In genomic region chr19:29820966-29821365, GRCm38 (mm10) we compare ENCODE assay signal across 8 mouse cellular contexts. TPM values are rescaled to one million over a fixed set of nuclear protein-coding genes. Genes with fewer than 3 reads are reported as not detected.
DNase-seq lines count a peak whose midpoint lies in the region; ATAC-seq and TF ChIP-seq lines count a peak whose summit lies in the region.

No protein-coding gene starts in this region.

- no peak overlapping the region for H3K27ac ChIP-seq in forebrain, embryonic 14.5 days (ENCODE audit: low read depth, low read length)
- H3K27ac ChIP-seq in forebrain, embryonic 11.5 days (ENCODE audit: low read depth, low read length), result no peak overlapping the region
- no peak overlapping the region for H3K27ac ChIP-seq in liver, adult 2 months (replicated peaks; ENCODE audit: insufficient read depth, low read depth, low read length)
- H3K27ac ChIP-seq in liver, embryonic 11.5 days (ENCODE audit: low read depth, low read length), result no peak overlapping the region

- peak; percentile 86 for DNase-seq in forebrain, embryonic 14.5 days (ENCODE audit: low spot score)
- no peak for DNase-seq in forebrain, embryonic 11.5 days (ENCODE audit: low spot score)
- peak; percentile 72 for DNase-seq in liver, adult 2 months (ENCODE audit: extremely low read depth, low read depth, low spot score)
- no peak for DNase-seq in liver, embryonic 11.5 days (ENCODE audit: low spot score)
- peak; percentile 36 for DNase-seq in G1E (ENCODE audit: low spot score)
- peak; percentile 84 for DNase-seq in embryo, embryonic 10.5 days (ENCODE audit: low spot score)
- DNase-seq in lung, postnatal 36 days, result peak; percentile 89
- no peak for DNase-seq in frontal cortex, postnatal 10 days (ENCODE audit: low spot score in 2 of 2)

- H3K4me2 ChIP-seq in forebrain, embryonic 14.5 days (ENCODE audit: low read length), result no peak overlapping the region
- H3K4me2 ChIP-seq in forebrain, embryonic 11.5 days (ENCODE audit: low read depth, low read length, severe bottlenecking), result no peak overlapping the region
- no peak overlapping the region for H3K4me2 ChIP-seq in liver, embryonic 11.5 days

- H3K4me1 ChIP-seq in forebrain, embryonic 14.5 days (ENCODE audit: control insufficient read depth, insufficient read depth, low read length), result no peaks in the 10 kb centered on the region
- H3K4me1 ChIP-seq in forebrain, embryonic 11.5 days (replicated peaks; ENCODE audit: control insufficient read depth, insufficient read depth, low read length), result 0 out of 2 replicates have a peak, but pooled peaks cover under 1% of the 10 kb centered on the region
- H3K4me1 ChIP-seq in liver, adult 2 months (ENCODE audit: control insufficient read depth, insufficient read depth, low read length), result peaks cover 6% of the 10 kb centered on the region; the same call in 1 of the 2 replicates
- no peaks in the 10 kb centered on the region for H3K4me1 ChIP-seq in liver, embryonic 11.5 days (replicated peaks; ENCODE audit: control insufficient read depth, insufficient read depth, low read length)
- H3K4me1 ChIP-seq in G1E (ENCODE audit: insufficient read depth, low read depth, low read length), result peaks cover 11% of the 10 kb centered on the region; the same call in 1 of the 2 replicates

- ATAC-seq in forebrain, embryonic 14.5 days, result peak; percentile 46; the same call in 1 of the 2 replicates
- ATAC-seq in forebrain, embryonic 11.5 days (replicated peaks; ENCODE audit: low FRiP score), result no peak
- no peak for ATAC-seq in liver, embryonic 11.5 days (replicated peaks; ENCODE audit: low FRiP score)
- ATAC-seq in G1E (ENCODE audit: extremely low read depth, insufficient number of reproducible peaks, low FRiP score, poor library complexity, severe bottlenecking), result no peak

- TF ChIP-seq CTCF in liver, adult 2 months (IDR thresholded peaks at IDR 0.05; ENCODE audit: low read depth, low read length), result peak; percentile 16; the same call in 1 of the 2 replicates
- TF ChIP-seq CTCF in G1E (IDR thresholded peaks at IDR 0.05; ENCODE audit: low read depth, low read length), result no peak; the same call in 1 of the 2 replicates

- H3K27me3 ChIP-seq in forebrain, embryonic 14.5 days (replicated peaks; ENCODE audit: control insufficient read depth, insufficient read depth, low read length), result no peaks in the 10 kb centered on the region
- H3K27me3 ChIP-seq in forebrain, embryonic 11.5 days (ENCODE audit: control insufficient read depth, insufficient read depth, low read length), result no peaks in the 10 kb centered on the region
- no peaks in the 10 kb centered on the region for H3K27me3 ChIP-seq in liver, adult 2 months (ENCODE audit: control insufficient read depth, insufficient read depth, low read length)
- H3K27me3 ChIP-seq in liver, embryonic 11.5 days (replicated peaks; ENCODE audit: control insufficient read depth, insufficient read depth, low read length), result no peaks in the 10 kb centered on the region
- peaks cover 2% of the 10 kb centered on the region; the same call in 1 of the 2 replicates for H3K27me3 ChIP-seq in G1E (ENCODE audit: insufficient read depth, low read length)

- no peaks in the 10 kb centered on the region for H3K79me2 ChIP-seq in liver, adult 2 months (ENCODE audit: control insufficient read depth, insufficient read depth, low read length)

- TF ChIP-seq POLR2A in liver, adult 2 months (IDR thresholded peaks at IDR 0.05; ENCODE audit: extremely low read depth, insufficient read depth, low read length), result no peak

- H3K9ac ChIP-seq in forebrain, embryonic 14.5 days (ENCODE audit: low read length), result no peak overlapping the region
- no peak overlapping the region for H3K9ac ChIP-seq in forebrain, embryonic 11.5 days (ENCODE audit: low read length)
- no peak overlapping the region for H3K9ac ChIP-seq in liver, adult 2 months (ENCODE audit: low read depth, low read length)
- no peak overlapping the region for H3K9ac ChIP-seq in liver, embryonic 11.5 days (ENCODE audit: low read depth, low read length)

- no peaks in the 10 kb centered on the region for H3K36me3 ChIP-seq in forebrain, embryonic 14.5 days (ENCODE audit: control insufficient read depth, insufficient read depth, low read length)
- no peaks in the 10 kb centered on the region for H3K36me3 ChIP-seq in forebrain, embryonic 11.5 days (ENCODE audit: control insufficient read depth, insufficient read depth, low read length)
- H3K36me3 ChIP-seq in liver, adult 2 months (ENCODE audit: control insufficient read depth, insufficient read depth, low read length), result no peaks in the 10 kb centered on the region
- no peaks in the 10 kb centered on the region for H3K36me3 ChIP-seq in liver, embryonic 11.5 days (ENCODE audit: control insufficient read depth, insufficient read depth, low read length)
- no peaks in the 10 kb centered on the region for H3K36me3 ChIP-seq in G1E (replicated peaks)

- H3K4me3 ChIP-seq in forebrain, embryonic 14.5 days (ENCODE audit: low read depth, low read length), result no peak overlapping the region
- no peak overlapping the region for H3K4me3 ChIP-seq in forebrain, embryonic 11.5 days (ENCODE audit: low read depth, low read length)
- no peak overlapping the region for H3K4me3 ChIP-seq in liver, adult 2 months (ENCODE audit: insufficient read depth, low read depth, low read length)
- no peak overlapping the region for H3K4me3 ChIP-seq in liver, embryonic 11.5 days (ENCODE audit: low read depth, low read length)
- no peak overlapping the region for H3K4me3 ChIP-seq in G1E (ENCODE audit: low read depth, low read length)

- no peaks in the 10 kb centered on the region for H3K9me3 ChIP-seq in forebrain, embryonic 14.5 days (replicated peaks; ENCODE audit: control insufficient read depth, low read length)
- H3K9me3 ChIP-seq in forebrain, embryonic 11.5 days (ENCODE audit: control insufficient read depth, low read length), result no peaks in the 10 kb centered on the region
- no peaks in the 10 kb centered on the region for H3K9me3 ChIP-seq in liver, embryonic 11.5 days (ENCODE audit: control insufficient read depth, low read length)
- H3K9me3 ChIP-seq in G1E (replicated peaks), result no peaks in the 10 kb centered on the region

RNA-seq across cellular contexts. Expression of gene Ranbp6, which starts 8.2 kb away (rescaled TPM):
- 42.1 and 53.4 TPM in 2 replicates for polyA plus RNA-seq in forebrain, embryonic 14.5 days (2014; fragmentation: Nextera tagmentation; extraction: Ambion mirVana)
- polyA plus RNA-seq in forebrain, embryonic 11.5 days (2014; fragmentation: Nextera tagmentation; extraction: Ambion mirVana), result 29.0 and 32.9 TPM in 2 replicates
- 8.6 and 11.1 TPM in 2 replicates for total RNA-seq in liver, adult 2 months (2014; rRNA removed)
- 1.6 and 1.8 TPM in 2 replicates for polyA plus RNA-seq in liver, adult 2 months (2012; rRNA removed)
- polyA plus RNA-seq in liver, embryonic 11.5 days (2014; fragmentation: Nextera tagmentation; extraction: Ambion mirVana), result 14.9 and 16.2 TPM in 2 replicates
- total RNA-seq in G1E (2014; fragmentation: Nextera tagmentation) (13.8 and 17.2 TPM in 2 replicates), G1E (2017) (28.2 and 30.2 TPM in 2 replicates)
- 0.84 and 1.9 TPM in 2 replicates for polyA plus RNA-seq in G1E (2012)

RNA-seq across cellular contexts. Expression of gene 9930021J03Rik, which starts 15.2 kb away (rescaled TPM):
- 9.1 and 10.0 TPM in 2 replicates for polyA plus RNA-seq in forebrain, embryonic 14.5 days (2014; fragmentation: Nextera tagmentation; extraction: Ambion mirVana)
- 7.3 and 8.1 TPM in 2 replicates for polyA plus RNA-seq in forebrain, embryonic 11.5 days (2014; fragmentation: Nextera tagmentation; extraction: Ambion mirVana)
- 8.8 and 9.7 TPM in 2 replicates for total RNA-seq in liver, adult 2 months (2014; rRNA removed)
- 3.2 and 4.3 TPM in 2 replicates for polyA plus RNA-seq in liver, adult 2 months (2012; rRNA removed)
- polyA plus RNA-seq in liver, embryonic 11.5 days (2014; fragmentation: Nextera tagmentation; extraction: Ambion mirVana), result 4.0 and 5.2 TPM in 2 replicates
- total RNA-seq in G1E (2014; fragmentation: Nextera tagmentation), result 47.5 TPM in 2 replicates
- total RNA-seq in G1E (2017), result 13.0 and 15.1 TPM in 2 replicates
- polyA plus RNA-seq in G1E (2012), result 1.7 and 2.1 TPM in 2 replicates

Comparison
In these comparisons a context has a peak if more than half of its experiments do, and no peak if none do; other contexts are left out.
1. DNase-seq: peak in forebrain, embryonic 14.5 days (single experiment), liver, adult 2 months (single experiment), G1E (single experiment), embryo, embryonic 10.5 days (single experiment) and lung, postnatal 36 days (single experiment); none in forebrain, embryonic 11.5 days (single experiment), liver, embryonic 11.5 days (single experiment) and frontal cortex, postnatal 10 days (0 of 2).